Mouse (Mus musculus): ENCODE results near the gene Ndufaf3.

Ndufaf3 gene

DNA sequence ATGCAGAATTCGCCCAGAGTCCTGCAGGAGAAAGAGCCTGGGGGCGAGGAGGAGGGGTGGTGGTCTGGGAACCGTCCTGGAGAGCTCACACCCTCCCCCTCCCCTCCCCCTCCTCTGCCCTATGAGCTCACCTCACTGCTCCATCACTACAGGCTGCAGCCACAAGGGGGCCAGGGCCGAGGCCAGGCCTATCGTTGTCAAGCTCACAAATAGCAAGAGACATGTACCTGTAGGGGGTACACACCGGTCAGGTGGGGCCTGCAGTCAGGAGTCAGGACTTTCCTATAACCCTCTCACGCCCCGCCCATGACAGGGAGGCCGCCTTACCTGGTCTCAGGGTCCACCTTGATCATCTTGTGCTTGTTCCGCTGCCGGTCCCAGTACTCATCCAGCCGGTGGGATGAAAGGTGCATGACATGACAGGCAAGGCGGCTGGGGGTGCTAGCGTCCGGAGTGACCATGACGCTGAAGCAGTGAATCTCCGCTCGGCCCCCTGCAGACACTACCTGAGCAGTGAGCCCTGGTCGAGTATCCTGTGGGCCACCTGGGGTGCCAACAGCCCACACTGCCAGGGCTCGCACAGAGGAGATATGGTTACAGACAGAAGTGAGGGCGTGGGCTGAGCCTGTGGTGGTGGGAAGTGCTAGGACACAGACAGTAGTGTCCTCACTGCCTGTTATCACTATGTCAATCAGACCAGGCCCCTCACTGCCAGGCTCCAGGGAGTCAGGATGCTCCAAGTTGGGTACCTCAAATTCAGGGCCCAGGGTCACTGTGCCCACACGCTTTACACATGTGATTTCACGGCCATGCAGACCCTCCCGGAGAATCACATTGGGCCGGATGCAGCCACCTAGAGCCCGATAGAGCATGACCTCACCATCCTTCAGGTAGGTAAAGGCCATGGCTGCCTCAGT is 6.8 kb upstream of the Ndufaf3 start:
- DNase-seq (ENCODE audit: low spot score) = no peak

- DNase-seq (ENCODE audit: low spot score) = no peak
Observed at GRCm38 (mm10) chr9:108572321-108572720, 5.1 kb upstream of the Ndufaf3 start.

DNA sequence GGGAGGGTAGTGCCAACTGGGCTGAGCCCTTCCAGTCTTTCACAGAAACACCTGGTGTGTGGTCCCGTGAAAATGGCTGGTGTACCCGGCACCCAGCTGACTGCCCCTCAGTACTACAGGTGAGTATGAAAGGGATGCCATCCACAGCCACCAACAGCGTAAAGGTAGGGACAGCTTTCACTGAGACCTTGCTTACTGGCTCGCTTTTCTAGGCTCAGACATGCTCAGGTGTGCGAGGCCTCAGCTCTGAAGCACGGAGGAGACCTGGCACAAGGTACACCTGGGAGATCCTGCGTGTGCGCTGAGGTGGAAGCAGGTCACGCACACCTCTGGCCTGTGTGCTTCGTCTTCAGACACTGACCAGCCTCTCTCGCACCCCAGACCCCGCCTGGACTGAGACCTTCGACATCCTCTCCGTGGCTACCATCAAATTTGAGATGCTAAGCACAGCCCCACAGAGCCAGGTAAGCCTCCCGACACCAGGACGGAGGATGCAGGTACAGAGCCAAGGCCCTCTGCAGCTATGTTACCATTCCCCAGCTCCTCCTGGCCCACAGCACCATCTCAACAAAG is 4.3 kb upstream of the Ndufaf3 start:
- no peak for DNase-seq (ENCODE audit: low spot score)

- DNase-seq (ENCODE audit: low spot score) = peak; percentile 45
Observed at GRCm38 (mm10) chr9:108570207-108570896, 3.1 kb upstream of the Ndufaf3 start.

DNA sequence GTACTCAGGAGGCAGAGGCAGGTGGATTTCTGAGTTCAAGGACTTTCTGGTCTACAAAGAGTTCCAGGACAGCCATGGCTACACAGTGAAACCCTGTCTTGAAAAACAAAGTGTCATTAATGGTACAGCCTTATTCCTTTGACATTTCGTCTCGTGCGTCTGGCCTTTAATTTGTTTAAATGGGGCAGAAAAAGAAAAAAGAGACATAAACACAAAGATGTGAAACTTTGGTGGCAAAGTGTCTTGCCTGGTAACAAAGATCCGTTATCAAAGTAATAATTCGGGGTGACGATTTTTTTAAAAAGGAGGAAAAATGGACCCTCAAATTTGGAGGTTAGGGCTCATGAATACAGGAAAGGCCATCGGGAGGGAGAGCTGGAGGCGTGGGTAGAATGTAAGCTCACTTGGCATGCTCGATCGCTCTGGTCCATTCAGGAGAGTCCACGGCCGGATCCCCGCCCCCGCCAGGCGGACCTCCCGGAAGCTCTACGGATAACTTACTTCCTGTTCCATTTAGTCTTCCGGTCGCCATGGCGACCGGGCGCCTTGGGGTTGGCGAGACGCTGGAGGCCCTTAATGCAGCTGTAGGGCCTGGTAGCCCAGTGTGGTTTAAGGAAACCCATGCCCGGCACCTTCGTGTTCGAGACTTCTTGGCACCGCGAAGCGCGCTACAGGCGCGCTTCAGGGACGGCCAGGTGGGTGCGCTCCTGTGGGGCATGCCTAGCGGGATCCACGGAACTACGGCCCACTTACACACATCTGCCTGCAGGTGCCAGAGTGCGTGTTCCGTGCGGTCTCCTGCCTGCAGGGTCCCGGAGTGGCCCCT is 2.4 kb upstream of the Ndufaf3 start, which contains the start of gene Dalrd3:
Gene Dalrd3 (plus strand): TSS at position 506 of the 826 bp plus-strand sequence.
- DNase-seq (ENCODE audit: low spot score) = peak; percentile 71

GRCm38 (mm10) chr9:108568511-108568921 is 1.3 kb upstream of the Ndufaf3 start:
- no peak for DNase-seq (ENCODE audit: low spot score)

GRCm38 (mm10) chr9:108567931-108568419 is 741 bp upstream of the Ndufaf3 start:
- no peak for DNase-seq (ENCODE audit: low spot score)

DNA sequence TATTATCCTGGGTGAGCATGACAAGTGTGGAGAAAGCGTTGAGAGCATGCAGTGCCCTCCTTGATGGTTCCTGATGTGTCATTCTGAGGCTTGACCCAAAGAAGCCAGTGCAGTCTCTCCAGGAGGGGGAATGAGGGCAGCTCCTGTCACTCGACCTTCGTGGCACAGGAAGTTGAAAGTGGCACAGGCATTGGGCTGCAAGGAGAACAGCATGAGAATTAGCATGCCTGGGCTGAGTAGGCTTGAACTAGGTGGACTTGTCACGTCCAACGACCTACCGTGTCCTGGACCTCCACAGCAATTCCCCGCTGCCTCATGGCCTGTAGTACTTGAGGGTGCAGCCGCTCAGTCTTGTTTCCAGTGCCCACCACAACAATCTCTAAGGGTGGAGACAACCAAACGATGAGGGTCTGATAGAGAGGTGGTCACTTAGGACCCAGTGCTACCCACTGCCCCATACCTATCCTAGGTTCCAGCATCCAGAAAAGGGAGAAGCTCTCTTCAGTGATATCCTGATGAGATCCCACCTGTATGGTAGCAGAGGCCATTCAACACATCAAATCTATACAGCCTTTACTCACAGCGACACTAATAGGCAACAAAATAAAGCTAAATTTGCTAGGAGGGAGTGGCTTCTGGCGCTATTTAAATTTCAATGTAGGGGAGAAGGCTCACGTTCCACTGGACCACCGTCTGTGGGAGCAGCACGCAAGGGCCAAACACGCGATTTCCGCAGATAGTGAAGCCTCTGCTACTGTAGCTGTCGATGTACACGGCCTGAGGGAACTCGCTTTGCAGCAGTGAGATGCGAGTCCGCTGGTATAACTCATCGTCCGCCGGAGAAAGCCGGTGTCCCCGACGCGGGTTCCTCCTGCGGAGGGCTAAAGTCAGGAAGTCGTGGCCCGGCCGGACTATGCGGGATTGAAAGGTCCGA is 1.1 kb downstream of the Ndufaf3 start:
- DNase-seq (ENCODE audit: low spot score) = no peak

- no peak for DNase-seq (ENCODE audit: low spot score)
Observed at GRCm38 (mm10) chr9:108564131-108564530, 3.1 kb downstream of the Ndufaf3 start.

DNA sequence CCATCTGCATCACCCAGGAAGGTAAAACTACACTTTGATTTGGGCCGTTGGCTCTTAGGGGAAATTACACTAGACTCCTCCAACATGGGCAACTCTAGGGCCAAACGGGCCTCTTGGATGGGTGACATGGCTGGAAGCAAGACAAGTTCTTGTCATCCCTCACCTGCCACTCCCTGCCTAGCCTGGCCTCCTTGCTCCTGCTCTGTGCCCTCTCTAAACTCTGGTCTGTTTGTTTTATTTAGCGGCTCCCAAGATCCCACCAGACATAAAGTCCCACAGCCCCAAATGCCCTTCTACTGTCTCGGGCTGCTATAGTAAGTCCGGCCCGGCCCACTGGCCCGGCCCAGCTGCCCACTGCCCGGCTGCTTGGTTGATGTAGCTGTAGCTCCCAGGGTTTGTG is 3.6 kb downstream of the Ndufaf3 start:
- DNase-seq (ENCODE audit: low spot score) = no peak

DNA sequence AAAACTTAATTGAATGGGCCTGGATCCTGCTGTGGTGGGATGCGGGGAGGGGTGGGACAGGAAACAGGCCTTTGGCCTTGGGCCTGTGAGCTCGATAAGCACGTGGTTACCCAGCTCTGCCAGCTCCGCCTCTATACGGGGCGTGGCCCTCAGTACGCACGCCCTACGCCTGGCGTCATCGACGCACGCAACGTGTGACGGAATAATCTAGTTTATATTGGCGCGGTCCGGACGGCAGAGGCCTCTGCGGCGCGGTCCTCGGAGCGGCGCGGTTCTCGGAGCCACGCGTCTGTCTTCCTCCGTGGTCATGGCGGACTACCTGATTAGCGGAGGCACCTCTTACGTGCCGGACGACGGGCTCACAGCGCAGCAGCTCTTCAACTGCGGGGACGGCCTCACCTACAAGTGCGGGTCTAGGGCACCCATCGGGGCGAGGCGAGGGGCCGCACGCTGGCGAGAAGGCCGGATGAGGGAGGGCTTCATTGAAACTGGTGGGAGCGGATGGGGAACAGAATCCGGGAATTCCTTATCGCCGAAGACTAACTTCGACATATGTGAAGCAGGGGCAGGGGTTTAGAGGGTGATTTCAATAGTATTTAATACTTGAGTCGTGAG is 6.9 kb downstream of the Ndufaf3 start, which contains the start of gene Impdh2:
Gene Impdh2 (plus strand): TSS at position 60 of the 615 bp plus-strand sequence.
- DNase-seq (ENCODE audit: low spot score) = peak; percentile 80

- DNase-seq (ENCODE audit: low spot score) = no peak
Observed at GRCm38 (mm10) chr9:108559169-108559568, 8.1 kb downstream of the Ndufaf3 start.

DNA sequence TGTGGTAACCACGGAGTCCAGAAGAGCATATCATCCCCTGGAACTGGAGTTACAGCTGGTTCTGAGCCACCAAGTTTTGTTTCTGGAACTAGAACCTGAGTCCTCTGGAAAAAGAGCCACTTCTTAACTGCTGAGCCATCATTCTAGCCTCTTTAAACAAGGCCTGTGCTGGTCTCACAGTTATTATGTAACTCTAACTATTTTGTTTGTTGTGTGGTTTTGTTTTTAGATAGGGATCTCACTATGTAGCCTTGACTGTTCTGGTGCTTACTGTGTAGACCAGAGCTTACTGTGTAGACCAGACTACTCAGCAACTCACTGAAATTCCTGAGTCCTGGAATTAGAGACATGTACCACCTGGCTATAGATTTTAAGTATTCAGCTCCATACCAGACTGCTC is 20.4 kb downstream of the Ndufaf3 start:
- no peak for DNase-seq (ENCODE audit: low spot score)

- no peak for DNase-seq (ENCODE audit: low spot score)
Observed at GRCm38 (mm10) chr9:108545986-108546385, 21.2 kb downstream of the Ndufaf3 start.

GRCm38 (mm10) chr9:108540846-108541245 is 26.4 kb downstream of the Ndufaf3 start:
- DNase-seq (ENCODE audit: low spot score) = no peak

GRCm38 (mm10) chr9:108531496-108531895 is 35.7 kb downstream of the Ndufaf3 start:
- no peak for DNase-seq (ENCODE audit: low spot score)

DNA sequence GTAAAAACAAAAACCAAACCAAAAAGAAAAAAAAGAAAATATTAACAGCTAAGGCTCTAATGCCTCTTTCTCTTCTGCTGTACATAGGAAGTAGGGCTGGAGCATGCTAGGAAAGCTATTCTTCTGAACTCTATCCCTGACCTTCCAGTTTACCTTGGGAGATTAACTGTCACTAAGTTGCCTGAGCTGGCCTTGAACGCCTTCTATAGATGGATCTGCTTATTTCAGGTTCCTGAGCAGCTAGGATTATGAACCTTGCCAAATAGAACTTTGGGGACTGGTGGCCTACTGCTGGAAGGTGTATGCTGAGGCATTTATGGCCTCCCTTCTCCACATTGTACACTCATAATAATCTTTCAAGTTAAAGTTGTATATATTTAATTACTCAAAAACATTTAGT is 36.3 kb downstream of the Ndufaf3 start:
- DNase-seq (ENCODE audit: low spot score) = no peak

GRCm38 (mm10) chr9:108525400-108525799 is 41.8 kb downstream of the Ndufaf3 start:
- no peak for DNase-seq (ENCODE audit: low spot score)

GRCm38 (mm10) chr9:108523341-108523740 is 43.9 kb downstream of the Ndufaf3 start:
- no peak for DNase-seq (ENCODE audit: low spot score)

DNA sequence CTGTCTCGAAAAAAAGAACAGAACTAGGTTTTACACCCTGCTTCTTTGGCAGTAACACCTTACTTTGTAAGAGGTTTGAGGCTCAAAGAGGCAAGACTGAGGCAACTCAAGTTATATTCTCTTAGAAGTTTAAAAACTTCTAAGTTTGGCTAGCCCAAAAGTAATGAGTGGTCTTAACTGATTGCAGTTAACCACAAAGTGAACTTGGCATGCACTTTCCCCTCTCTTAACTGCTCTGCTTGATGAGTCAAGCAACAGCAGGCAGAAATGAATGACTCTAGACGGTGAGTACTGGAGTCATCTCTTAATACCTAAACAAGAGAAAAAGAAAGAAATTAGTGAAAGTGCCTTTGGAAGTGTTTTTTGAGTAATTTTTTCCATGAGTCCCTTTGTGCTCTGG is 45.6 kb downstream of the Ndufaf3 start:
- no peak for DNase-seq (ENCODE audit: low spot score)
